Mouse (Mus musculus): ENCODE data around the gene Myadml2. TPM values are rescaled to one million over a fixed set of nuclear protein-coding genes. Genes with fewer than 3 reads are reported as not detected.
"Not testable (repeated sequence)": the region's sequence is repeated elsewhere in the genome, so short reads cannot be mapped to it uniquely, and the experiment has no call there.

Gene Myadml2
- polyA plus RNA-seq, 1 experiment, result 3.1 TPM

DNA sequence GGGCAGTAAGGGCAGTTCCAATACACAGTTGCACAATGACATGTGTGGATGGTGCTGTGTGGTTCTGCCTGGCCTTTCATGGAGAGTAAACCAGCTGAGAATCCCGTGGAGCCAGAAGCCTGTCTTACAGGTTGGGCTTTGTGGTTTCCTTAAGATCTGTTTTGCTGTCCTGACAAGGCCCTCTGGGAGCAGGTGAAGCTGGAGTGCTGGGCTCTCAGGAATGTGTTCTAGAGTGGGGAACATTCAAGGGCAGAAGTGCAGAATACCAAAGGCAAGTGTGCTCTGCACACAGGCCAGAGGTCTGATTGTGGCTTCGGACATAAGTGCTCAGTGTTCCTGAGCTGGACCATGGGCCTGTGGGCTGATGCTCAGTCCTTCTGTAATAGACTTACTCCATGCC lies 36.7 kb upstream of the Myadml2 start:
- TF ChIP-seq POLR2A (IDR thresholded peaks at IDR 0.05; ENCODE audit: borderline replicate concordance, extremely low read depth, low read depth, low read length), result 0 out of 2 replicates have a peak, but pooled peaks have one; percentile 14
- TF ChIP-seq CTCF (IDR thresholded peaks at IDR 0.05; ENCODE audit: insufficient read depth, low read length), result no peak
- DNase-seq, result peak; percentile 59
- 71% methylated on average over 2 of the region's 2 CpGs for WGBS
- Histone ChIP-seq H3K4me3 (replicated peaks; ENCODE audit: extremely low read depth, low read depth, low read length) (no peak overlapping the region), H3K4me1 (ENCODE audit: control insufficient read depth, insufficient read depth, low read length) (peaks cover 4% of the 10 kb centered on the region; the same call in 1 of the 2 replicates)

DNA sequence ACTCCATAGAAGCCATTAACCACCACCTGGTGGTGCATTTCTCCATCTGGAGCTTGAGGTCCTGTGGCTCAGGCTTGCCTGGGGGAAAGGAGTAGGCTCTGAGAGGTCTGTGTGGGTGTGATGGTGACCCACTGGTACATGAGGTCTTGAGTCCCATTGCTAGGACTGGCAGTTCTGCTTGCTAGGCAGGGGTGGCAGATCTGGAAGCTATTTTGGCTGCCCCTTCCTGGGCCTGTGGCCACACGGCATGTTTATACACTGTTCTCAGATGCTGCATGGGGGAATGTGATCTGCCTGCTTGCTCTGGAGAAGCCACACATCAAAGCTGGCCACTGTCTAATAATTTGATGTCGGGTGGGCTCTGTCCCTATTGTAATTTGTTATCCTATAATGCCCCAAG lies 36.1 kb upstream of the Myadml2 start:
- Histone ChIP-seq H3K4me3 (replicated peaks; ENCODE audit: extremely low read depth, low read depth, low read length) (no peak overlapping the region), H3K4me1 (ENCODE audit: control insufficient read depth, insufficient read depth, low read length) (peaks cover 4% of the 10 kb centered on the region; the same call in 1 of the 2 replicates)
- no peak for TF ChIP-seq POLR2A (IDR thresholded peaks at IDR 0.05; ENCODE audit: borderline replicate concordance, extremely low read depth, low read depth, low read length)
- TF ChIP-seq CTCF (IDR thresholded peaks at IDR 0.05; ENCODE audit: insufficient read depth, low read length), result no peak
- 81% methylated on average over 2 of the region's 2 CpGs for WGBS
- no peak for DNase-seq

DNA sequence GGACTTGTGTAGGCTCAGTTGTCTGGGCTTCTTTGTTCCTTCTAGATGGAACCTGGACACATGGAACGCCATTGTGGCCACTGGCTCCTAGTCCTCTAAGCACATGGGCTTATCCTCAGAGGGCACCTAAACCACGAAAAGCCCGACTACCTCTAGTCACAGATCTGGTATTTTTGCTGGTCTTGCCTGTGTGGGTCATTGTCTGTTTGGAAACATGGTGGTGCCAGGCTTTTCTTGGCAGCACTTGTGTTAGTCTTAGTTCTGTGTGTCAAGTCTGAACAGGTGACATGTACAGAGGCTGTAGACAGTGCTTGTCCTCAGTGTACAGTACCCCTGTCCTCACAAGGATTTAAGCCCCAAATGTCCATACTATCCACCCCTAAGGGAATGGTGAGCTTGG lies 35.6 kb upstream of the Myadml2 start:
- TF ChIP-seq CTCF (IDR thresholded peaks at IDR 0.05; ENCODE audit: insufficient read depth, low read length), result no peak
- no peak for TF ChIP-seq POLR2A (IDR thresholded peaks at IDR 0.05; ENCODE audit: borderline replicate concordance, extremely low read depth, low read depth, low read length)
- Histone ChIP-seq H3K4me3 (replicated peaks; ENCODE audit: extremely low read depth, low read depth, low read length) (no peak overlapping the region), H3K4me1 (ENCODE audit: control insufficient read depth, insufficient read depth, low read length) (peaks cover 4% of the 10 kb centered on the region; the same call in 1 of the 2 replicates)
- DNase-seq, result no peak
- WGBS, result 89% methylated on average over 3 of the region's 3 CpGs

DNA sequence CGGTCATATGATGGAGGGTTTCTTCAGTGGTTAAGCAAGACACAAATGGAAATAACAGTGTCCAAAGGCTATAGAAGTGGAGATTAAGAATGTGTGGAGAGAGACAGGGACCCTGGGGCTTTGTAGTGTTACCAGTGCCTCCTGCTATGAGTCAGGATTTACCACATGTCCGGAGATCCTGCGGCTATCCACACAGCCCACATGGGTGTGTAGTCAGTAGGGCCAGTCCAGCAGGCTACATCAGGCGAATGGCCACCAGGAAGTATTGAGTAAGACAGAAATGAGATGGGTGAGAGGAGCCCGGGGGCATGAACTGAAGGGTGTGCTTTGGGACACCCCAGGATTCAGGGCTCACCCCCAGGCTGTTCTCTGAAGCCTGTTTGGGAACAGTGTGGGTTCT lies 34.7 kb upstream of the Myadml2 start:
- Histone ChIP-seq H3K4me1 (ENCODE audit: control insufficient read depth, insufficient read depth, low read length) (peaks cover 4% of the 10 kb centered on the region; the same call in 1 of the 2 replicates), H3K4me3 (replicated peaks; ENCODE audit: extremely low read depth, low read depth, low read length) (no peak overlapping the region)
- TF ChIP-seq CTCF (IDR thresholded peaks at IDR 0.05; ENCODE audit: insufficient read depth, low read length) (no peak), POLR2A (IDR thresholded peaks at IDR 0.05; ENCODE audit: borderline replicate concordance, extremely low read depth, low read depth, low read length) (no peak)
- no peak for DNase-seq
- 78% methylated on average over 5 of the region's 5 CpGs for WGBS

DNA sequence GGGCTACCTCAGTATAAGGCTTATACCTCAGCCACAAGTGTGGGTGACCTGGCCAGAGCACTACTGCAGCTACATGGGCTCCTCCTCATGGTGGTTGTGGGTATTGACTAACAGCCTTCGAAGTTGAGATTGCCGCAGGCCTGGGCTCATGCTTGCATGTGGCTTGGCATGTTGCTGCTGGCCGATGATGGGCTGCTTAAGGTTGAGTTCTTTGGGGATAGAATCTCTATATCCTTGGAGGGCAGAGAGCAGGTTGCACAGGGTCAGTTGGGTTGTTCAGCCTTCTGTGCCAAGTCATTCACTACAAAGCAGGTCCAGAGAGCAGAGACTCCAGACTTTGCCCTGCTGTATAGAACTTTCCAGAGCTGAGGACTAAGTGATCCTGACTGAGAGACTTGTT lies 32.0 kb upstream of the Myadml2 start:
- 71% methylated on average over 3 of the region's 3 CpGs for WGBS
- H3K4me1 ChIP-seq (ENCODE audit: control insufficient read depth, insufficient read depth, low read length), result no peaks in the 10 kb centered on the region; the same call in 1 of the 2 replicates
- DNase-seq, result no peak
- H3K4me3 ChIP-seq (replicated peaks; ENCODE audit: extremely low read depth, low read depth, low read length), result no peak overlapping the region
- peak; percentile 71 for TF ChIP-seq CTCF (IDR thresholded peaks at IDR 0.05; ENCODE audit: insufficient read depth, low read length)
- TF ChIP-seq POLR2A (IDR thresholded peaks at IDR 0.05; ENCODE audit: borderline replicate concordance, extremely low read depth, low read depth, low read length), result no peak

DNA sequence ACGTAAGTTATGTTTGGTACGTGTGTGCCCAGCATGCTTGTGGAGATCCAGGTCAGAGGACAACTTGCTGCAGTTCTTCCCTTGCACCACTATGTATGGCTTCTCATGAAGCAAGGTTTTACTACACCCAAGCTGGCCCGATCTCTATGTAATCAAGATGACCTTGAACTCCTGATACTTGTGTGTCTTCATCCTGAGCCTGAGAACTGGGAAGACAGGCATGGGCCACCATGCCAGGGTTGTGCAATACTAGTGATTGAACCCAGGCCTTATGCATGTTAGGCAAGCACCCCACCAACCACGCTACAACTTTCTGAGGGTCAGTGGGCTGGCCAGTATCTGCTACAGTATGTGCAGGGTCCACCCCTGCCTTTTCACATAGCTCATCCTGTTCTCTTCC lies 29.0 kb upstream of the Myadml2 start:
- Histone ChIP-seq H3K4me1 (ENCODE audit: control insufficient read depth, insufficient read depth, low read length) (peaks cover 6% of the 10 kb centered on the region; the same call in 1 of the 2 replicates), H3K4me3 (replicated peaks; ENCODE audit: extremely low read depth, low read depth, low read length) (no peak overlapping the region)
- no peak for DNase-seq
- TF ChIP-seq POLR2A (IDR thresholded peaks at IDR 0.05; ENCODE audit: borderline replicate concordance, extremely low read depth, low read depth, low read length) (no peak), CTCF (IDR thresholded peaks at IDR 0.05; ENCODE audit: insufficient read depth, low read length) (no peak)
- 88% methylated on average over 4 of the region's 4 CpGs for WGBS

DNA sequence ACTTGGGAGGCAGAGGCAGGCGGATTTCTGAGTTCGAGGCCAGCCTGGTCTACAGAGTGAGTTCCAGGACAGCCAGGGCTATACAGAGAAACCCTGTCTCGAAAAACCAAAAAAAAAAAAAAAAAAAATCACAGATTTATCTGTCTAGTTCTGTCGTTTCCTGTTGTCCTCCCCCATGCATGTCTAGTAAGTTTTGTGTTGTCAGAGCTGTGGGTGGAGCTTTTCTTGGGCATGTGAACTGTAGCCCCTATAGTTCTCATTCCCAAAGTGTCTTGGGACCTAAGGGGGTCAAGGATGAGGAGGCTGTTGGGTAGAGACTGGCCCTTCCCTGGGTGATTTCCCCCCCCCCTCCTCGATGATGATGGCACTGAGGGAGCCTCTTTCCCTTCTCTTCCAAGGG lies 27.9 kb upstream of the Myadml2 start:
- WGBS, result 70% methylated on average over 5 of the region's 5 CpGs
- not testable (repeated sequence) for DNase-seq; H3K4me3 ChIP-seq (replicated peaks; ENCODE audit: extremely low read depth, low read depth, low read length)

DNA sequence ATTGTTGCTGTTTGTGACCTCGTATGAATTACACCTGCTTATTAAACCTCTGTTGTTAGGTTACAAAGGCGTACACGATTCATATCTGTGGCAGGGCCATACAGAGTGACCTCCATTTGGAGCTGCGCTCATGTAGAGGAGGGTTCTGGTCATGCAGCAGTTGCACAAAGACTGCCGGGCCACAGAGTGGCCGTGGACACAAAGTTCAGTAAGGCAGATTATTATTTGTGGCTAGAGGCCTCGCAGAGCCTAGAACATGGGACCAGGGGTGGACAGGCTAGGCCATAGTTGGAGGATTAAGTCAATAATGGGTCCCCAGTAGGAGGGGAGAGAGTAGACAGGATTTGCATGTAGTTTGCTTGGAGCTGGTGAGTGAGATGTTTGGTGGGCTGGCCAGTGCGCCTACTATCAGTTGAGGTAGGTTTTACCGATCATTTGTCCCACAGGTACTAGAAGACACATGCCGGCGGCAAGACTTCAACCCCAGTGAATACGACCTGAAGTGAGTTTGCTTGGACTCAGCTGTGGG lies 25.7 kb upstream of the Myadml2 start:
- DNase-seq, result no peak
- TF ChIP-seq POLR2A (IDR thresholded peaks at IDR 0.05; ENCODE audit: borderline replicate concordance, extremely low read depth, low read depth, low read length), result no peak
- no peak for TF ChIP-seq CTCF (IDR thresholded peaks at IDR 0.05; ENCODE audit: insufficient read depth, low read length)
- H3K4me3 ChIP-seq (replicated peaks; ENCODE audit: extremely low read depth, low read depth, low read length), result peak overlapping the region; percentile 91
- 30% methylated on average over 12 of the region's 12 CpGs for WGBS
- peaks cover 6% of the 10 kb centered on the region; the same call in 1 of the 2 replicates for H3K4me1 ChIP-seq (ENCODE audit: control insufficient read depth, insufficient read depth, low read length)

More for the DNA sequence above, 27.9 kb upstream of the Myadml2 start:
- H3K4me1 ChIP-seq (ENCODE audit: control insufficient read depth, insufficient read depth, low read length), result not testable (repeated sequence)

DNA sequence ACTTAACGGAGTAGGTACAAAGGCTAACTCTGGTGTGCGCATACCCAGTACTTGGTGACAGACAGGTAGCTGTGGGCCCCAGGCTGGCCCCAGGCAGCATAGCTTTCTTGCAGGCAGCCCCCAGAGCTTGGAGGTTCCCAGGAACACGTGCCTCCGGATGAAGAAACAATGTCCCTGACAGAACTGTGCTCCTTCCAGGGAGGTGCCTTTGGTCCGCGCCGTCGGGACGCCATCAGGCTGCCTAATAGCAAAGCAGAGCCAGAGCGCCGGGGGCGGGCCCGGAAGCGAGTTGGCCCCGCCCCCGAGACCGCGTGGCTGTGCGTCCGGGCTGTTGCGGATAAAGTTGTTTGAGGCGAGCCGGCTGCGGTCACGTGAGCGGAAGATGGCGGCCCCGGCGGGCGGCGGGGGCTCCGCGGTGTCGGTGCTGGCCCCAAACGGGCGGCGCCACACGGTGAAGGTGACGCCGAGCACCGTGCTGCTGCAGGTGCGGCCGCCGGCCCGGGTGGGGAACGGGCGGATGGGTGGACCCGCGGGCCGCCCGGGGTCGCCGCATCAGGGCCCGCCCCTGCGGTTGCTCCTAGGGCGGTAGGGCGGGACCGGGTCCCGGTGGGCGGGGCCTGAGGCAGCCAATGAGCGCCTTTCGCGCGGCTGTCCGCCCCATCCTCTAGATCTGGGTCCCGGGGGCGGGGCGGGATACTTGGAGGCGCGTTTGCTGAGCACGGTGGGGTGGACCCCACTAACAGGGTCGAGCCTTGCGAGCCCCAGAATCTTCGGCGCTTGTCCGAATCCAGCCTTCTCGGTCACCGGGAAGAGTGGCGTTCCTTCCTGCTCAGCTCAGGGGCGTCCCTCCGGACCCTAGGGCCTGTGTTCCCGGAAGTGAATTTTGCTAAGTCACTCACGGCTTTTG lies 25.0 kb upstream of the Myadml2 start, which contains the start of gene Aspscr1:
Aspscr1 (plus strand) TSS at position 287 of the 907 bp plus-strand sequence.
- TF ChIP-seq POLR2A (IDR thresholded peaks at IDR 0.05; ENCODE audit: borderline replicate concordance, extremely low read depth, low read depth, low read length), result peak; percentile 69; the same call in 1 of the 2 replicates
- no peak for TF ChIP-seq CTCF (IDR thresholded peaks at IDR 0.05; ENCODE audit: insufficient read depth, low read length)
- peak within 1 kb of the TSS; percentile 91 for H3K4me3 ChIP-seq (replicated peaks; ENCODE audit: extremely low read depth, low read depth, low read length)
- WGBS, result 1% methylated on average over 83 of the region's 83 CpGs
- peak; percentile 96 for DNase-seq
- peaks cover 6% of the 10 kb centered on the region; the same call in 1 of the 2 replicates for H3K4me1 ChIP-seq (ENCODE audit: control insufficient read depth, insufficient read depth, low read length)
